Mouse (Mus musculus) liver, embryonic 11.5 days (tissue): ENCODE data around the gene Tmod4. TPM values are rescaled to one million over a fixed set of nuclear protein-coding genes. Genes with fewer than 3 reads are reported as not detected.
A peak's percentile ranks its signal among the peaks of the same experiment; 100 is the strongest.
"Not testable (repeated sequence)": the region's sequence is repeated elsewhere in the genome, so short reads cannot be mapped to it uniquely, and the experiment has no call there.

Experiments used
- ATAC-seq: fragments of 200-750 bp; cut with Nextera tagmentation; replicated peaks from 2 replicates; pipeline ENCODE4 v1.8.0; 2017; ENCODE audit warnings: moderate number of reproducible peaks, mild to moderate bottlenecking, moderate TSS enrichment, moderate library complexity; ENCODE audit not compliant: low FRiP score
- DNase-seq: peaks from one replicate; pipeline ENCODE4 v3.0.0-alpha.2; 2017; ENCODE audit warnings: low spot score
- H3K27ac ChIP-seq: fragments of 300-500 bp; sonication (generic); 2 replicates; pipeline ENCODE4 v1.5.1; 2014; ENCODE audit warnings: mild to moderate bottlenecking, low read depth, low read length, control low read depth
- H3K27me3 ChIP-seq: fragments of 300-500 bp; sonication (generic); replicated peaks from 2 replicates; pipeline ENCODE4 v1.6.1; 2014; ENCODE audit warnings: low read length, mixed read lengths; ENCODE audit not compliant: control insufficient read depth, insufficient read depth
- H3K36me3 ChIP-seq: fragments of 300-500 bp; sonication (generic); 2 replicates; pipeline ENCODE4 v1.6.1; 2014; ENCODE audit warnings: mild to moderate bottlenecking, low read length, moderate library complexity, mixed read lengths; ENCODE audit not compliant: control insufficient read depth, insufficient read depth
- H3K4me1 ChIP-seq: fragments of 300-500 bp; sonication (generic); replicated peaks from 2 replicates; pipeline ENCODE4 v1.6.1; 2014; ENCODE audit warnings: low read length, mixed read lengths; ENCODE audit not compliant: control insufficient read depth, insufficient read depth
- H3K4me2 ChIP-seq: fragments of 300-500 bp; sonication (generic); 2 replicates; pipeline ENCODE4 v1.6.1; 2014; ENCODE audit warnings: mild to moderate bottlenecking, control low read depth, moderate library complexity
- H3K4me3 ChIP-seq: fragments of 300-500 bp; sonication (generic); 2 replicates; pipeline ENCODE4 v1.5.1; 2014; ENCODE audit warnings: low read depth, low read length, control low read depth
- H3K9ac ChIP-seq: fragments of 300-500 bp; sonication (generic); 2 replicates; pipeline ENCODE4 v1.6.1; 2014; ENCODE audit warnings: low read depth, low read length, control low read depth
- H3K9me3 ChIP-seq: fragments of 300-500 bp; sonication (generic); 2 replicates; pipeline ENCODE4 v1.6.1; 2016; ENCODE audit warnings: low read length, inconsistent platforms, mixed read lengths; ENCODE audit not compliant: control insufficient read depth
- WGBS: fragments of 180-500 bp; shearing (Covaris S2); extraction: QIAGEN DNeasy Blood & Tissue Kit; methylation state at CpG from one replicate; pipeline ENCODE4 v1.1.7; 2014; 5-methylcytosine and 5-hydroxymethylcytosine counted together
- polyA plus RNA-seq: library from polyadenylated mRNA; unstranded; fragments of >200 nt; fragmentation: Nextera tagmentation; extraction: Ambion mirVana; gene quantifications from 2 replicates; pipeline ENCODE4 v1.2.1, GENCODE M21; 2014

The Tmod4 gene
- polyA plus RNA-seq, 1 experiment from 2014 or later = 1.1 TPM

- no peaks in the 10 kb centered on the region for H3K27me3 ChIP-seq
- H3K4me3 ChIP-seq = peak overlapping the region; percentile 72
- peak overlapping the region; percentile 78 for H3K4me2 ChIP-seq
- WGBS = 51% methylated on average over 11 of the region's 11 CpGs
- DNase-seq (no peak), ATAC-seq (0 out of 2 replicates have a peak, but pooled peaks have one; percentile 0)
- H3K9me3 ChIP-seq = no peaks in the 10 kb centered on the region
- no peaks in the 10 kb centered on the region; the same call in 1 of the 2 replicates for H3K36me3 ChIP-seq
- H3K27ac ChIP-seq = peak overlapping the region; percentile 36; the same call in 1 of the 2 replicates
- peak overlapping the region; percentile 78 for H3K9ac ChIP-seq
- H3K4me1 ChIP-seq = peaks cover 15% of the 10 kb centered on the region
Measured at GRCm38 (mm10) chr3:95133176-95133575, 8.9 kb downstream of the Tmod4 start.

- Histone ChIP-seq H3K9me3 (no peaks in the 10 kb centered on the region), H3K36me3 (no peaks in the 10 kb centered on the region; the same call in 1 of the 2 replicates), H3K4me3 (peak within 1 kb of the TSS; percentile 72), H3K27ac (peak within 1 kb of the TSS; percentile 38; the same call in 1 of the 2 replicates), H3K27me3 (no peaks in the 10 kb centered on the region), H3K4me1 (peaks cover 15% of the 10 kb centered on the region), H3K9ac (peak within 1 kb of the TSS; percentile 78), H3K4me2 (peak within 1 kb of the TSS; percentile 78)
- ATAC-seq (peak; percentile 89), DNase-seq (peak; percentile 85)
- under 1% methylated on average over 20 of the region's 20 CpGs for WGBS
Measured at GRCm38 (mm10) chr3:95133680-95134101, 9.4 kb downstream of the Tmod4 start, which contains the start of the genes Scnm1 and Lysmd1. TSS of gene Scnm1 (minus strand) at chr3:95134011. TSS of gene Lysmd1 (plus strand) at chr3:95134088.

- WGBS = no CpG with 5 or more reads among the region's 12 CpGs
- H3K4me1 ChIP-seq = peaks cover 15% of the 10 kb centered on the region
- DNase-seq, H3K4me2 ChIP-seq, H3K36me3 ChIP-seq, H3K27ac ChIP-seq, H3K27me3 ChIP-seq, H3K9me3 ChIP-seq, H3K9ac ChIP-seq: not testable (repeated sequence)
- H3K4me3 ChIP-seq = peak overlapping the region; percentile 72
- peak; percentile 46 for ATAC-seq
Measured at GRCm38 (mm10) chr3:95134133-95134532, 9.9 kb downstream of the Tmod4 start.

GRCm38 (mm10) chr3:95135023-95135422 is 10.7 kb downstream of the Tmod4 start:
- peak overlapping the region; percentile 71 for H3K4me2 ChIP-seq
- no peaks in the 10 kb centered on the region for H3K9me3 ChIP-seq
- peak overlapping the region; percentile 44 for H3K4me3 ChIP-seq
- WGBS = 10% methylated on average over 6 of the region's 6 CpGs
- H3K9ac ChIP-seq = peak overlapping the region; percentile 17; the same call in 1 of the 2 replicates
- DNase-seq (no peak), ATAC-seq (0 out of 2 replicates have a peak, but pooled peaks have one; percentile 26)
- peaks cover 18% of the 10 kb centered on the region for H3K4me1 ChIP-seq
- H3K36me3 ChIP-seq = no peaks in the 10 kb centered on the region; the same call in 1 of the 2 replicates
- no peaks in the 10 kb centered on the region for H3K27me3 ChIP-seq
- peak overlapping the region; percentile 38 for H3K27ac ChIP-seq

- 56% methylated on average over 7 of the region's 7 CpGs for WGBS
- H3K36me3 ChIP-seq = no peaks in the 10 kb centered on the region; the same call in 1 of the 2 replicates
- ATAC-seq = no peak
- DNase-seq = no peak
- H3K4me3 ChIP-seq = peak overlapping the region; percentile 44
- peak overlapping the region; percentile 71 for H3K4me2 ChIP-seq
- H3K9ac ChIP-seq = peak overlapping the region; percentile 17; the same call in 1 of the 2 replicates
- peaks cover 18% of the 10 kb centered on the region for H3K4me1 ChIP-seq
- H3K27ac ChIP-seq = peak overlapping the region; percentile 38
- no peaks in the 10 kb centered on the region for H3K27me3 ChIP-seq
- no peaks in the 10 kb centered on the region for H3K9me3 ChIP-seq
Measured at GRCm38 (mm10) chr3:95135433-95136052, 11.3 kb downstream of the Tmod4 start.

- DNase-seq (no peak), ATAC-seq (no peak)
- Histone ChIP-seq H3K9me3 (no peaks in the 10 kb centered on the region), H3K27me3 (no peaks in the 10 kb centered on the region), H3K4me1 (peaks cover 18% of the 10 kb centered on the region), H3K4me3 (no peak overlapping the region), H3K4me2 (peak overlapping the region; percentile 71; the same call in 1 of the 2 replicates), H3K36me3 (no peaks in the 10 kb centered on the region; the same call in 1 of the 2 replicates), H3K27ac (no peak overlapping the region), H3K9ac (no peak overlapping the region)
- WGBS = 74% methylated on average over 3 of the region's 3 CpGs
Measured at GRCm38 (mm10) chr3:95136336-95136735, 12.1 kb downstream of the Tmod4 start.

- Histone ChIP-seq H3K9ac (no peak overlapping the region), H3K27ac (no peak overlapping the region), H3K36me3 (no peaks in the 10 kb centered on the region), H3K9me3 (no peaks in the 10 kb centered on the region), H3K27me3 (no peaks in the 10 kb centered on the region), H3K4me2 (peak overlapping the region; percentile 9), H3K4me1 (peaks cover 20% of the 10 kb centered on the region), H3K4me3 (no peak overlapping the region)
- WGBS = 52% methylated on average over 25 of the region's 25 CpGs
- no peak for ATAC-seq
- DNase-seq = no peak
Measured at GRCm38 (mm10) chr3:95139586-95140288, 15.5 kb downstream of the Tmod4 start.

- 53% methylated on average over 18 of the region's 18 CpGs for WGBS
- no peak for ATAC-seq
- Histone ChIP-seq H3K9me3 (no peaks in the 10 kb centered on the region), H3K4me1 (peaks cover 16% of the 10 kb centered on the region), H3K9ac (no peak overlapping the region), H3K27ac (no peak overlapping the region), H3K4me2 (peak overlapping the region; percentile 9; the same call in 1 of the 2 replicates), H3K27me3 (no peaks in the 10 kb centered on the region), H3K36me3 (no peaks in the 10 kb centered on the region), H3K4me3 (no peak overlapping the region)
- no peak for DNase-seq
Measured at GRCm38 (mm10) chr3:95140289-95140595, 16.0 kb downstream of the Tmod4 start.
